Mouse (Mus musculus): ENCODE measurements around the gene Crkl. TPM values are rescaled to one million over a fixed set of nuclear protein-coding genes. Genes with fewer than 3 reads are reported as not detected.
A peak's percentile ranks its signal among the peaks of the same experiment; 100 is the strongest.

Crkl gene
- total RNA-seq, 2 experiments from 2014 or later = 27.9 to 33.8 TPM

GRCm38 (mm10) chr16:17524156-17524555 lies 72.4 kb downstream of the Crkl start:
- DNase-seq = no peak
- intact Hi-C loops (cut with DNase I) = no loop called here

GRCm38 (mm10) chr16:17525524-17525923 lies 73.7 kb downstream of the Crkl start:
- intact Hi-C loops (cut with DNase I) = no loop called here
- no peak for DNase-seq

- intact Hi-C loops (cut with DNase I) = no loop called here
- DNase-seq = no peak
Measured at GRCm38 (mm10) chr16:17526223-17526622, 74.4 kb downstream of the Crkl start.

GRCm38 (mm10) chr16:17527606-17528005 lies 75.8 kb downstream of the Crkl start:
- DNase-seq = no peak
- intact Hi-C loops (cut with DNase I) = no loop called here

- no peak for DNase-seq
Measured at GRCm38 (mm10) chr16:17528276-17528675, 76.5 kb downstream of the Crkl start.

GRCm38 (mm10) chr16:17529981-17530586 lies 78.3 kb downstream of the Crkl start:
- DNase-seq = no peak
- intact Hi-C loops (cut with DNase I) = loop anchor here (2.0 to 5.0 kb wide), 3 partner anchors 21 to 125 kb away; partner anchors contain the start of genes Crkl, Lztr1 and Snap29

More at GRCm38 (mm10) chr16:17528276-17528675, 76.5 kb downstream of the Crkl start:
- intact Hi-C loops (cut with DNase I) = no loop called here

GRCm38 (mm10) chr16:17530640-17531288 lies 79.0 kb downstream of the Crkl start, which contains the start of gene Thap7:
Thap7 (minus strand) TSS chr16:17531136.
- intact Hi-C loops (cut with DNase I) = loop anchor here (2.0 to 5.0 kb wide), 3 partner anchors 22 to 126 kb away; partner anchors contain the start of genes Crkl, Lztr1 and Snap29
- DNase-seq = peak; percentile 96 to 98

GRCm38 (mm10) chr16:17532271-17532670 lies 80.5 kb downstream of the Crkl start:
- intact Hi-C loops (cut with DNase I) = loop anchor here (5.0 kb wide), 1 partner anchor 80 kb away; the partner anchor contains the start of gene Crkl
- peak in 1 of 2 experiments; percentile 35 for DNase-seq

- DNase-seq = no peak
- intact Hi-C loops (cut with DNase I) = loop anchor here (5.0 kb wide), 1 partner anchor 81 kb away; the partner anchor contains the start of gene Crkl
Measured at GRCm38 (mm10) chr16:17532676-17533329, 81.0 kb downstream of the Crkl start.

- DNase-seq = no peak
- intact Hi-C loops (cut with DNase I) = no loop called here
Measured at GRCm38 (mm10) chr16:17536584-17536983, 84.8 kb downstream of the Crkl start.

Other genes starting within 250 kb of the Crkl start
- 100 to 1,000 TPM; 133 to 137 TPM for gene Ube2l3, start 249.3 kb upstream of the Crkl start, total RNA-seq (2021)
- under 1 TPM; 0.19 to 0.27 TPM for gene Rimbp3, start 243.4 kb upstream of the Crkl start, total RNA-seq (2021)
- gene Hic2, start 218.4 kb upstream of the Crkl start, total RNA-seq (2021) = 1 to 10 TPM; 3.7 to 4.1 TPM
- 1 to 10 TPM; 5.0 to 5.5 TPM for gene Tmem191c, start 175.9 kb upstream of the Crkl start, total RNA-seq (2021)
- gene Serpind1, start 120.6 kb upstream of the Crkl start, total RNA-seq (2021) = 1 to 10 TPM; 2.8 to 3.0 TPM
- 10 to 100 TPM; 16.2 to 17.3 TPM for gene Snap29, start 46.0 kb upstream of the Crkl start, total RNA-seq (2021)
- gene Pi4ka, start 45.7 kb upstream of the Crkl start, total RNA-seq (2021) = 10 to 100 TPM; 55.3 to 56.7 TPM
- under 1 TPM; 0.34 to 0.45 TPM for gene Aifm3, start 37.6 kb downstream of the Crkl start, total RNA-seq (2021)
- gene Lztr1, start 56.7 kb downstream of the Crkl start, total RNA-seq (2021) = 10 to 100 TPM; 38.0 to 41.8 TPM
- gene Thap7, start 79.1 kb downstream of the Crkl start, total RNA-seq (2021) = 10 to 100 TPM; 17.8 to 20.0 TPM
- under 1 TPM in 1 of 2 experiments, not detected in 1; 0.30 TPM for gene Lrrc74b, start 109.3 kb downstream of the Crkl start, total RNA-seq (2021)
- gene P2rx6, start 109.9 kb downstream of the Crkl start, total RNA-seq (2021) = under 1 TPM; 0.45 to 0.69 TPM
- 1 to 10 TPM; 2.4 to 3.9 TPM for gene Slc7a4, start 131.2 kb downstream of the Crkl start, total RNA-seq (2021)
- gene Smpd4, start 167.4 kb downstream of the Crkl start, total RNA-seq (2021) = 10 to 100 TPM; 29.8 to 31.9 TPM
- gene Ccdc74a, start 194.5 kb downstream of the Crkl start, total RNA-seq (2021) = 1 to 10 TPM in 1 of 2 experiments, under 1 TPM in 1; 0.74 to 1.0 TPM